ENCODE assay signal across 11 mouse cellular contexts in genomic region chr13:35765817-35766216, GRCm38 (mm10).
DNase-seq lines count a peak whose midpoint lies in the region; ATAC-seq lines count a peak whose summit lies in the region.
"Had no signal": no experiment of that assay in that cellular context is flagged by ENCODE, and none has a peak within 500 bp of the region (broad histone marks: within the 10 kb centered on the region; RNA-seq: fewer than 3 reads in every experiment).

No protein-coding gene starts in this region.

- H3K9ac ChIP-seq in forebrain, embryonic 11.5 days (ENCODE audit: low read length), result no peak overlapping the region
- H3K9ac ChIP-seq in forebrain, embryonic 16.5 days (replicated peaks; ENCODE audit: low read depth, low read length), result no peak overlapping the region
- no peak overlapping the region for H3K9ac ChIP-seq in embryonic facial prominence, embryonic 11.5 days (replicated peaks; ENCODE audit: low read length)

- H3K27ac ChIP-seq in forebrain, embryonic 11.5 days (ENCODE audit: low read depth, low read length), result no peak overlapping the region
- no peak overlapping the region for H3K27ac ChIP-seq in forebrain, embryonic 16.5 days (ENCODE audit: low read length)
- no peak overlapping the region for H3K27ac ChIP-seq in embryonic facial prominence, embryonic 11.5 days (replicated peaks; ENCODE audit: low read depth, low read length)
- H3K27ac ChIP-seq: stomach, postnatal 0 days had no signal

- H3K36me3 ChIP-seq in forebrain, embryonic 11.5 days (ENCODE audit: control insufficient read depth, insufficient read depth, low read length), result no peaks in the 10 kb centered on the region
- no peaks in the 10 kb centered on the region for H3K36me3 ChIP-seq in forebrain, embryonic 16.5 days (ENCODE audit: control insufficient read depth, insufficient read depth)
- H3K36me3 ChIP-seq in embryonic facial prominence, embryonic 11.5 days (replicated peaks; ENCODE audit: control insufficient read depth, insufficient read depth, low read depth, low read length), result no peaks in the 10 kb centered on the region

- H3K9me3 ChIP-seq in forebrain, embryonic 11.5 days (ENCODE audit: control insufficient read depth, low read length), result no peaks in the 10 kb centered on the region
- no peaks in the 10 kb centered on the region for H3K9me3 ChIP-seq in forebrain, embryonic 16.5 days (ENCODE audit: control insufficient read depth, low read length)
- H3K9me3 ChIP-seq in embryonic facial prominence, embryonic 11.5 days (replicated peaks; ENCODE audit: control insufficient read depth, low read length), result no peaks in the 10 kb centered on the region

- WGBS in forebrain, embryonic 11.5 days, result 31% methylated on average over 2 of the region's 2 CpGs
- 26% methylated on average over 2 of the region's 2 CpGs for WGBS in forebrain, embryonic 16.5 days
- WGBS in embryonic facial prominence, embryonic 11.5 days, result 29% methylated on average over 2 of the region's 2 CpGs

- no peaks in the 10 kb centered on the region for H3K27me3 ChIP-seq in forebrain, embryonic 11.5 days (ENCODE audit: control insufficient read depth, insufficient read depth, low read length)
- H3K27me3 ChIP-seq in forebrain, embryonic 16.5 days (replicated peaks; ENCODE audit: control insufficient read depth, insufficient read depth, low read length), result no peaks in the 10 kb centered on the region
- no peaks in the 10 kb centered on the region for H3K27me3 ChIP-seq in embryonic facial prominence, embryonic 11.5 days (ENCODE audit: control insufficient read depth, insufficient read depth, low read length)

- no peaks in the 10 kb centered on the region; the same call in 1 of the 2 replicates for H3K4me1 ChIP-seq in forebrain, embryonic 11.5 days (replicated peaks; ENCODE audit: control insufficient read depth, insufficient read depth, low read length)
- H3K4me1 ChIP-seq in forebrain, embryonic 16.5 days (replicated peaks; ENCODE audit: control insufficient read depth, insufficient read depth, low read length), result no peaks in the 10 kb centered on the region
- no peaks in the 10 kb centered on the region for H3K4me1 ChIP-seq in embryonic facial prominence, embryonic 11.5 days (ENCODE audit: control insufficient read depth, insufficient read depth, low read length)

- ATAC-seq in forebrain, embryonic 11.5 days (replicated peaks; ENCODE audit: low FRiP score), result no peak
- no peak for ATAC-seq in forebrain, embryonic 16.5 days
- ATAC-seq in embryonic facial prominence, embryonic 11.5 days (replicated peaks; ENCODE audit: insufficient number of reproducible peaks, low FRiP score, low TSS enrichment, low read depth), result no peak
- ATAC-seq in erythroblast, adult 5-6 weeks (replicated peaks; ENCODE audit: low FRiP score, poor library complexity, severe bottlenecking), result no peak
- ATAC-seq: hindbrain, embryonic 16.5 days; midbrain, embryonic 16.5 days had no signal

- DNase-seq in forebrain, embryonic 11.5 days (ENCODE audit: low spot score), result peak; percentile 59
- peak; percentile 21 to 31 for DNase-seq in kidney, postnatal 4 days
- DNase-seq in kidney, adult 18-20 months, result no peak
- DNase-seq in embryonic facial prominence, embryonic 11.5 days (ENCODE audit: low spot score), result peak; percentile 36
- peak; percentile 33 to 57 for DNase-seq in lung, postnatal 4 days
- no peak for DNase-seq in gastrocnemius, adult 18-20 months (ENCODE audit: low spot score)

- no peak overlapping the region for H3K4me2 ChIP-seq in forebrain, embryonic 11.5 days (ENCODE audit: low read depth, low read length, severe bottlenecking)
- no peak overlapping the region for H3K4me2 ChIP-seq in forebrain, embryonic 16.5 days (ENCODE audit: low read length)
- no peak overlapping the region for H3K4me2 ChIP-seq in embryonic facial prominence, embryonic 11.5 days (ENCODE audit: low read depth, low read length)

- no peak overlapping the region for H3K4me3 ChIP-seq in forebrain, embryonic 11.5 days (ENCODE audit: low read depth, low read length)
- no peak overlapping the region for H3K4me3 ChIP-seq in forebrain, embryonic 16.5 days (replicated peaks; ENCODE audit: low read length)
- no peak overlapping the region for H3K4me3 ChIP-seq in embryonic facial prominence, embryonic 11.5 days (ENCODE audit: low read depth, low read length)

Comparison
In these comparisons a context has a peak if more than half of its experiments do, and no peak if none do; other contexts are left out.
1. DNase-seq: peak in forebrain, embryonic 11.5 days (single experiment), kidney, postnatal 4 days (2 of 2), embryonic facial prominence, embryonic 11.5 days (single experiment) and lung, postnatal 4 days (2 of 2); none in kidney, adult 18-20 months (single experiment) and gastrocnemius, adult 18-20 months (single experiment).